ENCODE assay signal across 20 mouse cellular contexts in genomic region chr14:99641475-99642453, GRCm38 (mm10).
DNase-seq lines count a peak whose midpoint lies in the region; ATAC-seq and TF ChIP-seq lines count a peak whose summit lies in the region.
"Had no signal": no experiment of that assay in that cellular context is flagged by ENCODE, and none has a peak within 500 bp of the region (broad histone marks: within the 10 kb centered on the region; RNA-seq: fewer than 3 reads in every experiment).

No protein-coding gene starts in this region.

- no peak overlapping the region for H3K27ac ChIP-seq in left cerebral cortex, adult 2 months
- H3K27ac ChIP-seq in gastrocnemius, adult 2 months = no peak overlapping the region
- H3K27ac ChIP-seq: embryonic facial prominence, embryonic 15.5 days; forebrain, embryonic 12.5 days; heart, embryonic 10.5 days; hindbrain, embryonic 15.5 days; liver, embryonic 12.5 days; neural tube, embryonic 12.5 days; stomach, postnatal 0 days had no signal

- no peak overlapping the region for H3K4me3 ChIP-seq in left cerebral cortex, adult 2 months
- no peak overlapping the region for H3K4me3 ChIP-seq in gastrocnemius, adult 2 months
- H3K4me3 ChIP-seq: embryonic facial prominence, embryonic 15.5 days; forebrain, embryonic 12.5 days; heart, embryonic 10.5 days; hindbrain, embryonic 15.5 days; liver, embryonic 12.5 days; neural tube, embryonic 12.5 days had no signal

- no peak for DNase-seq in frontal cortex, postnatal 25 days (ENCODE audit: low spot score in 2 of 2)
- DNase-seq in left cerebral cortex, postnatal 25 days (ENCODE audit: low spot score in 2 of 2) = peak; percentile 21 to 70
- no peak for DNase-seq in left cerebral cortex, adult 2 months (ENCODE audit: extremely low spot score in 1 of 2, low spot score in 2 of 2)
- DNase-seq in layer of hippocampus, adult 18-20 months (ENCODE audit: low spot score in 2 of 2) = peak; percentile 66 to 83
- DNase-seq in right cerebral cortex, postnatal 25 days = peak; percentile 34
- DNase-seq in cerebellum, postnatal 36 days = no peak
- DNase-seq in gastrocnemius, adult 2 months = no peak
- DNase-seq: cerebellum, adult 11-12 months; gastrocnemius, postnatal 36 days; heart, postnatal 14 days; kidney, adult 11 months; thymus, postnatal 4 days had no signal

- ATAC-seq in frontal cortex, adult (ENCODE audit: low TSS enrichment) = peak; percentile 79
- ATAC-seq: liver, embryonic 12.5 days had no signal

- intact Hi-C loops in left cerebral cortex, postnatal 25 days (cut with DNase I) = no loop called here
- intact Hi-C loops in left cerebral cortex, adult 2 months (cut with DNase I) = loop anchor here (5.0 kb wide), 1 partner anchor 106 kb away; no protein-coding TSS in a partner anchor
- intact Hi-C loops in gastrocnemius, adult 2 months (cut with DNase I) = no loop called here

- no peak for TF ChIP-seq CTCF in left cerebral cortex, adult 2 months (IDR thresholded peaks at IDR 0.05)
- no peak for TF ChIP-seq CTCF in gastrocnemius, adult 2 months (IDR thresholded peaks at IDR 0.05)

Comparison
In these comparisons a context has a peak if more than half of its experiments do, and no peak if none do; other contexts are left out.
1. DNase-seq: peak in left cerebral cortex, postnatal 25 days (2 of 2), layer of hippocampus, adult 18-20 months (2 of 2) and right cerebral cortex, postnatal 25 days (single experiment); none in frontal cortex, postnatal 25 days (0 of 2), left cerebral cortex, adult 2 months (0 of 2), cerebellum, postnatal 36 days (0 of 2) and gastrocnemius, adult 2 months (single experiment).